Mouse (Mus musculus): Measurements from ENCODE around the gene Wnt1.

The Wnt1 gene

DNA sequence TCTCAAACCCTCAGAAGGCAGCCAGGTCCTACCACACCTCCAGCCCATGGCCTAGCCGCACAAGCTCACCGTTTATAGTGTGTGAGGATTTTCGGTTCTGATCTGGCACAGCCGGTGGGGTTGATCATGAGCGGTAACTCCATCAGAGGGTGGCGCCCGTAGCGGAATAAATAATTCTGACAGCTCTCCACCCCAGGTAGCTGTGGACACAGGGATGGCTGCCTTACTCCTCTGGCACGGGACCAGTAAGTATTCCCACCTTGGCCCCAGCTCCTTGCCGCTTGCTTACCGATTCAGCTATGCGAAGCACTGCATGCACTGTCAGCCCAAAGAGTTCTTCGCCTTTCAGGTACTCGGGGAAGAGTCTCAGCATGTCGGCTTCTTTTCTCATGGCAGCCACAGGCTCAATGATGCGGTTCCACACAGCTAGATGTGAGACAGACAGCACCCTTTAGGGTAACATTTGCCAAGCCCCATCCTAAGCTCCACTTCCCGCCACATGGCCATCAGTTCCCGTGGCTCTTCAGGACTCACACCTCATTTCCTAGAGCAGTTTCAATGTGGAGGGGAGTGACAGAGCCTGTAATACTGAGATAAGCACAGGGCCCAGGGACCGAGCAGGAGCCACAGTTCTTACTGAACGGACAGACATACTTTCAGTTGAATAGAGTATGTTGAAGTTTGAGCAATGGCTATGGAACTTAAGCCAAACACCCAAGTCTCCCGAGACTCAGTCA lies 47.5 kb downstream of the Wnt1 start:
- no peak for DNase-seq (ENCODE audit: low read depth, low spot score)

DNA sequence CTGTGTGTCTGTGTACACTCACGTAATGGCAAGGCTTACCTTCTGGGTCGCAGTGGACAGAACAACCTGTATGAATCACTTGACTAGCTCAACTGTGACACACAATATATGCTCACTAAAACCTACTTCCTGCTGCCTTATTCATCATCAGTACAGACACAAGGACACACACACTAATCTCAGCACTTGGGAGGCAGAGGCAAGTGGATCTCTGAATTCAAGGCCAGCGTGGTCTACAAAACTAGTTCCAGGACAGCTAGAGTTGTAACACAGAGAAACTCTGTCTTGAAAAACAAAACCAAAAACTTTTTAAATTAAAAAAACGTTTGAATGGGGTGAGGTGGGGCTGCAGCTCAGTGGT lies 48.1 kb downstream of the Wnt1 start:
- DNase-seq (ENCODE audit: low read depth, low spot score): no peak

GRCm38 (mm10) chr15:98839161-98839560 lies 49.5 kb downstream of the Wnt1 start:
- no peak for DNase-seq (ENCODE audit: low read depth, low spot score)

DNA sequence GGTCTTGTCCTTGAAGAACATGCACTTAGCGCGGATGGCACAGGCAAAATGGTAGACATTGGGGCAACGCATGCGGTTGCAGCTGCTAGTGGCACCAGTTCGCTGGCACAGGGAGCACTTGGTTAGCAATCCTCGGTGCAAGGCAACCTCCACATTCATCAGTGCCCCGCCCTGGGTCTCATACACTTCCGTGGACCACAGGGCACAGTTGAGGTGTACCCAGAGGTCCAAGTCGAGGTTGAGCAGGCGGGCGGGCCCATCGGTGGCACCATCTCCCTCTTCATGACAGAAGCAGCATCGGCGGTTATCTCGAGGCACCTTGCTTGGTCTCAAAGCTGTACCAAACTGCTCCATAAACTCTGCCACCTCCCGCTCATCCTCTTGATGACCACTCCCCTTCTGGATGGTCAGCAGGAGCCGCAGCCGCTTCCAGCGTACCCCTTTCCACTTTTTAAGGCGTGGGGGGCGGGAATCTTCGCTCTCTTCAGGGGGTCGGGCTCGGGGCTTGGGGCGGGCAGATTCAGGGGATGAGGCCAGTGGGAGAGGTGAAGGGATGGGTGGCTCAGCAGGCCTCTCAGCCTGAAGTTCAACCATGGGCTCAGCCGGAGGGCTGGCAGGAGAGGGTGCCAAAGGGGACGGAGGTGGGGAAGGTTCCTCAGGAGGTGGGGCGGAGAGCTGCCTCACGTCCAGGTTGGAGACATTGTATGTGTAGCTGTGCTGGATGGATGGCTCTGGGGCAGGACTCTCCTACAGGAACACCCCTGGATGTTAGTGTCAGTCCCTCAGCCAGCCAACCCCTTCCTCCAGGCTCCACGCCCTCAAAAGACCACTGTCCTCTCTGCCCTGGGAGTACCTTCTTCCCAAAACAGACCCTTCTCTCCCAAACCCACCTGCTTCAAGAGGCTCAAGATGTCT lies 50.3 kb downstream of the Wnt1 start:
- no peak for DNase-seq (ENCODE audit: low read depth, low spot score)

All from forelimb bud, embryonic 11.5 days (tissue).